Mouse (Mus musculus): ENCODE measurements around the gene Grcc10. TPM values are rescaled to one million over a fixed set of nuclear protein-coding genes. Genes with fewer than 3 reads are reported as not detected.

The Grcc10 gene
- total RNA-seq, 2 experiments from 2014 or later, result 298 to 316 TPM

DNA sequence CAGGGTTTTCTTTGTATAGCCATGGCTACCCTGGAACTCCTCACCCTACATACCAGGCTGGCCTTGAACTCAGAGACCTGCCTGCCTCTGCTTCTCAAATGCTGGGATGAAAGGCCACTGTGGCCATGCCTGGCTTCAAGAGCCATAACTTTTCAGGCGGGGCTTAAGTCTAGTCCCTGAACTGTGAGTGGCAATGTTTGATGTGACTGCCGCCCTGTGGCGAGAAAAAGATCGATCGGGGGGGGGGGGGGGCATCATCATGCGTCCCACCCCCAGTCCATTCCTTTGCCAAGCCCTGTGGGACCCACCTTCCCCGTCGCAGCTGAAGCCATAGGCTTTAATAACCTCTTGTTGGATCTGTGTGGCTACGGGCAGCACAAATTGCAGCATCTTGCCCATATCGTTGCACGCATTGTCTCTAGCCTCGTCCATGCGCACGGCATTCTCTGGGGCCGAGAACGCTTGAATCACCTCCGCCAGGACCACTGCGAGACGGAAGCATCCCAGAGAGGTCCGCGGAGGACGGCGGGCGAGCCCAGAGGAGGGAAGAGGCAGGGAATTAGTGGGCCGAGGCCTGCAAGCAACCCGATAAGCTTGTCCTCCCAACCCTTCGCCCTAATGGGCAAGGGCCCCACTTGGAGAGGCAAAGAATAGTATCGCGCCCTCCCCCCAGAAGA, 825 bp downstream of the Grcc10 start:
- intact Hi-C loops (cut with DNase I), result no loop called here
- peak; percentile 52 to 71 for DNase-seq (ENCODE audit: extremely low spot score in 1 of 2, low spot score in 2 of 2)

DNA sequence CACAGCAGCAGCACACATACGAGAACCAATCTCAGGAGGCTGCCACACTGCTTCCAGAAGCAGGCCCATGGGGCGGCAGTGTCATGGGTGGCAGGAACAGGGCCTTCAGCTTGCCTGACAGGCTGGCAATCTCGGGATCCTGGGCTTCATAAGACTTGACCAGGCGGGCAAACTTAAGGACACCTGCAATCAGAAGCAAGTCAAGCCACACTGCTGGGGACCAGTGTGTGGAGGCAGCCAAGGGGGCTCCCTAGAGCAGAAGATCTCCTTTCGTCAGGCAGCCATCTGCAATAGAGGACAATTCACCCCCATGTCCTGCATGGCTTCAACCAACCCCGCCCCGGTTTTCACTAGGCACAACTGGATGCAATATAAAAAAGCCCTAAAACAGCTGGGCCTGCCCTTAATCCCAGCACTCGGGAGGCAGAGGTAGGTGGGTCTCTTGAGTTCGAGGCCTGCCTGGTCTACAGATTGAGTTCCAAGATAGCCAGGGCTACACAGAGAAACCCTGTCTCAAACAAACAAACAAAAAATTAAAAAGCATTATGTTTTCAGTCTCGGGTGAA, 1.9 kb downstream of the Grcc10 start:
- intact Hi-C loops (cut with DNase I), result no loop called here
- DNase-seq (ENCODE audit: extremely low spot score in 1 of 2, low spot score in 2 of 2), result no peak

DNA sequence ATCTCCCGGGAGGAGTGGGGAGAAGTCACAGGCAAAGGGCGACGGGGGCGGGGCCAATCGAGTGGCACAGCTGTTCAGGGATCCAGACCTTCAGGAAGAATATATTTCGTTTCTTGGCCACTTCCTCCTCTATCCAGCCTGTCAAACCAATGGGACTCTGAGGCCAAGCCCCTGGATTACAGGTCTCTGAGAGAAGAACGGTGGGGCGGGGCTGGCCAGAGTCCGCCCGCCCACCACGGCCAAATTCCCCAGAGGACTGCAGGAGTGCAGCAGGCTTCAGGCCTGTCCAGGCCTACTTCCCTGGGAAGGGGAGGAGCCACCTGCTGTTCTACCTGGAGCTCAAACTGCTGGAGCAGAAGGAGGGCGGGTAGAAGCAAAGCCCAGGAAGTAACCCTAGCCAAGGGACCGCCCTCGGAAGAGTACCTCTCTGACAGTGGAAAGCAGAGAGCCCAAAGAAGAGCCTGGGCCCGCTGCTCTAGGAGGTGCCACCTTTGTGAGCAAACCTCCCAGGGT, 2.6 kb downstream of the Grcc10 start, which contains the start of gene Ptpn6:
Ptpn6 (minus strand) TSS at position 204 of the 513 bp plus-strand sequence.
- intact Hi-C loops (cut with DNase I), result no loop called here

DNA sequence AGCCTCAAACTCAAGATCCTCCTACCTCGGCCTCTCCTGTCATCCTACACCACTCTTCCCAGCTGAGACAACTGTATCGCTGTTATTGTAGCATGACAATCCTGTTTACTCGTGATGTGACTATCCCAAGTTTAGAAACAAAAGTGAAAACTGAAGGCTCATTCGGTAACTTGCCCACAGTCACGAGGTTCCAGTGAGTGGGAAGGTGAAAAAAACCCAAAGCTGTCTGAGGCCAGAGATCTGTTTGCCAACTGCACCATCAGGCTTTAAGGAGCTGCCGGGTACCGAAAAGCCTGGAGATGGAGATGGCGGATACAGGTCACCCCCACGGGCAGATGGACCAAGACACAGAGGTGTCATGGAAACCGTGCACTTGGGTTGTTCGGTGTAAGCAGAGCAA, 4.1 kb downstream of the Grcc10 start:
- DNase-seq (ENCODE audit: extremely low spot score in 1 of 2, low spot score in 2 of 2), result no peak
- intact Hi-C loops (cut with DNase I), result no loop called here

More for the DNA sequence above, 2.6 kb downstream of the Grcc10 start, which contains the start of gene Ptpn6:
- DNase-seq (ENCODE audit: extremely low spot score in 1 of 2, low spot score in 2 of 2), result peak in 1 of 2 experiments; percentile 62

DNA sequence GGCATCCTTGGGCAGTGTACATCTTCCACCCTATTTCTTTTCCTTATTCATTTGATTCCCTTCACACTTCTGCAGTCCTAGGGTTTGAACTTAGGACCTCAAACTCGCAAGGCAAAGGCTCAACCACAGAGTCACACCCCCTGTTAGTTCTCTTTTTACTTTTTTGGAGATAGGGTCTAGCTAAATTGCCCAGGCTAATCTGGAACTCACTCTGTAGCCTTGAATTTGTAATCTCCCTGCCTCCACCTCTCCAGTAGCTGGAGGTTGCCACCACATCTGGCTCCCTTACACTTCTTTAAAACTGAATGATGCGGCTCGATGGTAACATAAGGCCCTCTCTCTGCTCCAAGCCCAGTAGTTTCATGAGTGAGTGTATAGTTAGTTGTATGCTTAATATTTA, 6.8 kb downstream of the Grcc10 start:
- no peak for DNase-seq (ENCODE audit: extremely low spot score in 1 of 2, low spot score in 2 of 2)
- intact Hi-C loops (cut with DNase I), result no loop called here

DNA sequence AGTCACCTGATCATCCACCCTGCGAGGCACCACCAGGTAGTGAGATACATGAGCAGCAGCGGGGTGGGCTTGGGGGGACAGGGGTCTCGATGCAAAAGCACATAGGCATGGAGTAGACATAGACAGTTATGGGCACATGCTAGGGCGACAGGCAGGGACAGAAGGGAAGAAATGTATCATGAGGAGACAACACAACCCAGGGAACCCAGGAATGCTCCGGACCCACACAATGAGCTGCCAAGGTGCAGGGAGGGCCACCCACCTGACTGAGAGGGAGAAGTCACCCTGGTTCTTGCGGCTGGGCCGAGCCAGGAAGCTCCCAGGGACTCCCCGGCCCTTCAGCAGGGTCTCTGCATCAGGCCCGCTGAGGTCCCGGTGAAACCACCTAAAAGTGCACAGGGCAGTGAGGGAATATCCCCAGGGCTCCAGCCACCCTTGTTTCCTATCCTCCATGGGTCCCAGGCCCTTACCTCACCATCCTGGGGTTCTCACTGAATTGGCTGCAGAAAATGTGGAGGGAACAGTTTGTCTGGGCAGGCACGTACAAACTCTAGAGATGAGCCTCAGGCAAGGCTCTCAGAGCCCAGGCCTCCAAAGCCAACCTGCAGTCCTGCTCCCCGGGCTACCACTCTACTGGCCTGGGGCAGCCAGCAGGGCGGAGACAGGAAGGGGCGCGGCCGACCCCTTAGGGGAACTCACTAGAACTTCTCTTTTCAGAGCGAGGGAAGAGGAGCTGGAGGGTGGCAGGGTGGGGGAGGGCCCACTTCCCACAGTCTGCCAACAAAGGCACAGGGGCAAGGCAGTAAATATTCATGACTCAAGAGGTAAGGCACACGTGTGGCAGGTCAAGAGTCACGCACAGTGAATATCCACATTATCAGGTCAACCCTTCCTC, 8.5 kb downstream of the Grcc10 start:
- intact Hi-C loops (cut with DNase I), result no loop called here
- DNase-seq (ENCODE audit: extremely low spot score in 1 of 2, low spot score in 2 of 2), result peak in 1 of 2 experiments; percentile 80

DNA sequence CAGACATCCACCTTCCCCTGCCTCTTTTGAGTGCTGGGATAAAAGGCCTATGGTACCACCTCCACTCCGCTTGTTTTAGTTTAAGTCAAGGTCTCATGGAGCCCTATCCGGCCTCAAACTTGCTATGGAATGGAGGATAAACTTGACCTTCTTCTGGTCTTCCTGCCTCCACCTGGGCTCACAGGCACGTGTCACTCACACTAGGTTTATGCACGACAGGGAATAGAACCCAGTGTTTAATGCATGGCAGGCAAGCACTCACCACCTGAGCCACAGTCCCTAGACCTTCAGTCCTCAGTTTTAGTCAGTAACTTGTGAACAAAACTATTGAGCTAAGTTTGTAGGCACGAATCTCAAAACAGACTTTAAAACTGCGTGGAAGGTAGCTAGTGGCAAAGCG, 10.1 kb downstream of the Grcc10 start:
- no peak for DNase-seq (ENCODE audit: extremely low spot score in 1 of 2, low spot score in 2 of 2)
- intact Hi-C loops (cut with DNase I), result no loop called here

DNA sequence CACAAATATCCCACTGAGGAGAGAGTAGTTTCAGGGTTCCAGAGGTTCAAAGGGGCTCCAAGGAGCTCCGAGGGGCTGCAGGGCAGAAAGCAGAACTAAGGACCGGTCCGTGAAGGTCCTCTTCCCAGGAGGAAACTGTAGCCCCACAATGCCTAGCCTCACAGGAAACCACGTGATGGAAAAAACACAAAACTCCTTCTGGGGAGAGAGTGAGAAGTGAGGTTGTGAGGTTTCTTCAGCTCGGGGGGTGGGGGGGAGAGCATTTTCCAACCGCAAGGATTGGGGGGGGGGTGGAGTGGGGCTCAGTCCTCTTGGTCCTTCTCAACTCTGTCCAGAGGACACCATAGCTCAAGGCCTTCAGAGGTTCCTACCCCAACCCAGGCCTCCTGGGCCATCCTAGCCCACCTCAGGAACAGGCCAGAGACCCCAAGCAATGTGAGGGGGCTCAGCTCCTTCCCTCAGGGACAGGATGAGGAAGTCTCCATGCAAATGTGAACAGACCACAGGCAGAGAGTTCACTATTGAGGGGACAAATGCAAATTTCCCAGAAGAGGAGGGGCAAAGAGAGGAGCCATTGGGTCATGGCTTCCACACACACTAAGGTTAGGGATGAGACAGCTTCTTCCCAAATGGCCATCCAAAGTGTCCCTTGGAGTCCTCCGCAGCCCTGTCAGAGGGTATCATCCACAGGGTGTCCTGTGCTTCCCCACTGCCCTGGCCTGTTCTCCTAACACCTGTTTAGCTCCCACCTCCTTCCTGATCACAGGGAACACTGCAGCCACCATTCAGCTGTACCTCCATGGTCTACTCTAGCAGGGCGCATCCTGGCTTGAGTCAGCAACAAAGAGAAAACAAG, 11.1 kb downstream of the Grcc10 start:
- intact Hi-C loops (cut with DNase I), result no loop called here
- no peak for DNase-seq (ENCODE audit: extremely low spot score in 1 of 2, low spot score in 2 of 2)

DNA sequence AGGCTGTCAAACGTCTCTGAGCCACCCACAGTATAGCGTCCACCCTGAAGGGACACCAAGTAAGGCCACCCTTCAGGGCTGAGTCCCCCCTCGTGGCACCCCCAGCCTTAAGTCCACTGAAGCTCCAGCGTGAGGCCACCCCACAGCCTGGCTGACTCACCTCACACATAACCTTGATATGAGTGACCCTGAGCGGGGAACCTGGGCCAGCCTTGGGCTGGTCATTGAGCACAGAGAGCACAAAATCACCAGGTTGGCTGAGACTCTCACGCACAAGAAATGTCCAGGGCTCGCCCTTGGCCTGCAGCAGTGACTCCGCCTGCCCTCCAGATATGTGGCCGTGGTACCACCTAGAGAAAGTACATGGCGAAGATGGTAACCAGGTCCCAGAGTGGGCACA, 12.6 kb downstream of the Grcc10 start:
- intact Hi-C loops (cut with DNase I), result no loop called here
- DNase-seq (ENCODE audit: extremely low spot score in 1 of 2, low spot score in 2 of 2), result no peak

DNA sequence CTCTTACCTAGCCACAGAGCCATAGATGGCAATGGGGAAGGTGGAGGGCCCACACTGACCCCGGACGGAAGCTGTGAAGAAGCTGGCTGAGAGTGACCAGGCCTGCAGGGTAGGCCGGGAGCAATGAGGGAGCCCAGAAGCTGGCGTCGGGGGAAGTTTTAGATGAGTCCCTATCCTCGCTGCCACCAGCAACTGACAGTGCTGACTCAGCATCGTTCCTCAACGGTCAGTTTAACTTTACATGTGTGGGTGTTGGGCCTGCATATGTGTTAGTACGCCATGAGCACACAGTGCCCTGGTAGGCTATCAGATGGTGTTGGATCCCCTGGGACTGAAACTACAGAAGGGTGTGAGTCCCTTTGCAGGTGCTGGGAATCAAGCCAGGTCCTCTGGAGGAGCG, 16.7 kb downstream of the Grcc10 start:
- DNase-seq (ENCODE audit: extremely low spot score in 1 of 2, low spot score in 2 of 2), result no peak
- intact Hi-C loops (cut with DNase I), result no loop called here

DNA sequence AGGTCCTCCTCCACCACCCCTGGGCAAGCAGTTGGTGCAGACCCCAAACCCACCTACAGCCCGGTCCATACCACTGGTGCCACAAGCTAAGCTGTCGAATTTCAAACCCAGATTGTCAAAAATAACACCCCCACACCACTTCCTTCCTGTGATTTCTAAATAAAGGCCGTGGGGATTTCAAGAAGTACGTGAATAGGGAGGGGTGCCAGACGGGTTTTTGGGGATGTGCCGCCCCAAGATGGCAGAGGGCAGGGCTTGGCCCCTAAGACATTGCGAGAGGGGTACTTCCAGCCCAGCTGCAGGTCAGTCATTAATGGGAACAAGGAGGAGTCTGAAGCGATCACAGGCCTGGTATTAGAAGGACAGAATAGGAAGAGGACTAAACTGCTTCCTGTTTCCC, 17.6 kb downstream of the Grcc10 start:
- intact Hi-C loops (cut with DNase I), result no loop called here
- DNase-seq (ENCODE audit: extremely low spot score in 1 of 2, low spot score in 2 of 2), result no peak

DNA sequence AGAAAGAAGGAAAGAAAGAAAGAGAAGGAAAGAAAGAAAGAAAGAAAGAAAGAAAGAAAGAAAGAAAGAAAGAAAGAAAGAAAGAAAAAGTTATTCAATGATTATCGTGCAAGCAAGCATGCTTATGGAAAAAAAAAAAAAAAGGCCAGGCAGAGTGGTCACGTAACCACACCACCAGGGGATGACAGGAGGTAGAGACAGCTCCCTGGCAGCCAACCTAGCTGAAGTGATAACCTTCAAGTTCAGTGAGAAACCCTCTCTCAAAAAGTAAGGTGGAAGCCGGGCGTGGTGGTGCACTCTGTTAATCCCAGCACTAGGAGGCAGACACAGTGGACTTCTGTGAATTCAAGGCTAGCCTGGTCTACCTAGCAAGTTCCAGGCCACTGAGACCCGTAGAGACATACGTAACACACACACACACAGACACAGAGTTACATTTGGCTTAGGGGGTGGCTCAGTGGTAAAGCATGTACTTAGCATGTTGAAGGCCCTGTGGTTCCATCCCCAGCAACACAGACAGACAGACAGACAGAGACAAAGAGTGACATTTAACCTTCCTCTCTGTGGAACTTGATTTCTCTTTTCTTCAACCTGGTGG, 18.2 kb downstream of the Grcc10 start:
- DNase-seq (ENCODE audit: extremely low spot score in 1 of 2, low spot score in 2 of 2), result no peak
- intact Hi-C loops (cut with DNase I), result no loop called here

DNA sequence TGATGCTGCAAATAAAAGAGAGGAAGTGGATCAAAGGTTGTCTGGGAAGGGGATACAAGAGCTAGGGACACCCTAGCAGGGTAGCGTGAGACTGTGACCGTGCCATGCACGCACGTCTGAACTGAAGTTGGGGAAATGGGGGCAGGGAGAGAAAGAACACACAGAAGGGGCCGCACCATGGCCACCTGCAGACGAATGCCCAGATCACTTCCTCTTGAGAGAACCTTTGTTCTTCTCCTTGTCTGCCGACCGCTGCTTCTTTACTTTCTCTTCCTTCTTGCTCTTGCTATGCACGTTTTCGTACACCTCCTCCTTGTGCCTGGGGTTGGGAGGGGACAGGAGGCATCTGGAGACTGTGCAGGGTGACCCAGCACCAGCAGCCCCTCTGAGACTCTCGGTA, 20.3 kb downstream of the Grcc10 start:
- intact Hi-C loops (cut with DNase I), result no loop called here
- DNase-seq (ENCODE audit: extremely low spot score in 1 of 2, low spot score in 2 of 2), result no peak

DNA sequence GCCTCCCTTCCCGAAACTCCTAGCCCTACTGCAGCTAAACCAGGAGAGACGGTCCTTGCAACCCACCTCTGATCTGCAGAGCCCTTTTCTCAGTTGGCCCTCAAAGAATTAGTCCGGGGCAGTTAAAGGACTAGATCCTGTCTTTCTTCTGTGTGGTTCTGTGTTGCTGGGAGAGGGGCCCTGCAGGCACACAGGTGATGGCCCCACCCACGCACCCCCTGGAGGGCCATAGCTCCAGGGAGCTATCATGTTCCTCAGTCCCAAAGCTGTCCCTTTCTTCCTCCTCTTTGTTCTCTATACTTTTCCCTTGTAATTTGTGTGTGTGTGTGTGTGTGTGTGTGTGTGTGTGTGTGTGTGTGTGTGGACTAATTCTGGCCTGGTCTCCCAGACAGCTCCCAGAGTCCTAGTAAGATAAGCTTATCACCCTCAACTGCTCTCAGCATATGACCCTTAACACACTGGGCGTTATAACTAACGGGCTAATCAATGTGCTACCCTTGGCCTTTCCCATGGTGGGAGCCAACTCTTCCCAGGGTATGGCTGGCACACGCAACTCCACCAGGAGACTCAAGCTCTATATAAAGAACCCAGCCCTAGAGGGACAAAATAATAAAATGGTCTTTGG, 21.7 kb downstream of the Grcc10 start:
- intact Hi-C loops (cut with DNase I), result no loop called here
- DNase-seq (ENCODE audit: extremely low spot score in 1 of 2, low spot score in 2 of 2), result no peak

DNA sequence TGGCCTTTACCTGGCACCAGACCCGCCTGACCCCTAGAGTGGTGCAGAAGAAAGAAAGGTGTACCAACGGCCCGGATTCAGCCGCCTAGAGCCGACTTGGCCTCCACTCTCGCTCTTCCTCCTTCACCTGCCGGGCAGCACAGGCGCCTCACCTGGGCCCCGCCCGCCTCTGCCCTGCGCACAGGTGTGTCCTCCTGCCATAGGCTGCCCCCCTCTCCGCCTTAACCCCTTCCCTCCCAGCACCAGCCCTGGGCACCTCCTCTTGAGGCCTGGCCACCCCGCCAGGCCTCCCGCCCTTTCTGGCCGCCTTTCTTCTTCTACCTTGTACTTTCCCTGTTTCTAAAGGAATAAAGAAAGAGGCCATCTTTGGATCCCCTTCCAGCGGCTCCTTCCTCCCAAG, 22.5 kb downstream of the Grcc10 start:
- intact Hi-C loops (cut with DNase I), result no loop called here
- no peak for DNase-seq (ENCODE audit: extremely low spot score in 1 of 2, low spot score in 2 of 2)

DNA sequence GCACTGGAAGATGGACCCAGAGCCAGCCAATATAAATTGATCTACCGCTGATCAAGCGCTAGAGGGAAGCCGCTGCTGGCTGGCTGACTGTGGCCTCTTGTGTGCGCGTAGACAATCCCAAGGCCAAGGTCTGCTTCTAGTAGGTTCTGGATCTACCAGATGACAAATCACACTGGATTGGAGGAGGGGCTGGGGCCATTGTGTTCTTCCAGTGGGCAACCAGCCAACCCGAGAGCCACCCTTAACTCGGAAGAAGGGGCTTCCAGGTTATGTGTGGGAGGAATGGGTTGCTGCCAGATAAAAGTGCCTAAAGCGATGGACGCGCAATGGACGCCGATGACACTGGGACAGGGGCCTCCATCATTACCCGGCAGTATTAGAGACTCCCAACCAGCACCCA, 23.2 kb downstream of the Grcc10 start:
- intact Hi-C loops (cut with DNase I), result no loop called here
- no peak for DNase-seq (ENCODE audit: extremely low spot score in 1 of 2, low spot score in 2 of 2)

DNA sequence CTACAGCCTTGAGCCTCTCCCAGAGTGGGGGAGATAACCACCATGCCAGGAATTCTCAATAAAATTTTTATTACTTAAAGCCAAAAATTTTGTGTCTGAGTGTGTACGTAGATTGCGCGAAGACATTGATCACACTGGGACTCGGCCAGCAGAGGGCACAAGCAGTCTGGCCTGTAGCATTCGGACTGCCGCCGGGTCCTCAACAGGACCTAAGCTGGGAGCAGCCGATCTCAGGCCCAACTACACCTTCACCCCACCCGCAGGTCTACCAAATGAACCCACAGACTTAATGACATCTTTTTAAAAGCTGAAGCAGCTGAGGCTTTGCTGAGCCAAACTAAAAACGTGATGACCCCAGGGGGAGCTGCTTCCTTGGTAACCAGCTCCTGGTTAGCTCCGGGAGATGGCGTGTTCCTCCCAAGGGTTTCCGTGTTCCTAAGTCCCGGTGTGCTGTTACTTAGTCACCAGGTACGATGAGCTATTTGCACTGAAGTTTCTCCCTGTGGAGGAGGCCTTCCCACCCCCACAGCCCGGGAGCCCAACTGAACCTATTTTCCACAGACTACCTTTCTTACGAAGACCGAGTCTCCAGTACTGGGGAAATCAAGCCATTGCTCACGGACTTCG, 24.2 kb downstream of the Grcc10 start:
- intact Hi-C loops (cut with DNase I), result no loop called here
- peak in 1 of 2 experiments; percentile 65 for DNase-seq (ENCODE audit: extremely low spot score in 1 of 2, low spot score in 2 of 2)

DNA sequence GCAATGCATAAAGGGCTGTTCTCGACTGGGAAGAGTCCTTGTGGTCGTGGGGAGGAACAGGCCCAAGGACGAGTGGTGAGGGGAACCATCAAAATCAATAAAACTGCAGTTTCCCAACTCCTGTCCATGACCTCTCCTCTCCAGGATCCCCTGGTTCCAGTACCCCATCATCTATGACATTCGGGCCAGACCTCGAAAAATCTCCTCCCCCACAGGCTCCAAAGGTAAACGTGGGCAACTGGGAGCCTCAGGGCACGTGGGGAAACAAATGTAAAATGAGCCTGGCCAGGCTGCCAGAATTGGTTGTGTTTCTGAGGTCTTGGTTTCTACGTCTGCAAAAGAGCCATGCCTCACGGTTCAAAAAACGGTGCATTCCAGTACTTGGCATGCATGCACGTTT, 28.3 kb downstream of the Grcc10 start:
- intact Hi-C loops (cut with DNase I), result no loop called here
- DNase-seq (ENCODE audit: extremely low spot score in 1 of 2, low spot score in 2 of 2), result no peak

All from left cerebral cortex, postnatal 10 days (tissue).